Mouse (Mus musculus): ENCODE results near the gene Rapgef6.

- TF ChIP-seq POLR2A (IDR thresholded peaks at IDR 0.05; ENCODE audit: control insufficient read depth, extremely low read depth, insufficient read depth, low read length, poor library complexity) (no peak), CTCF (IDR thresholded peaks at IDR 0.05; ENCODE audit: borderline replicate concordance, control insufficient read depth, extremely low read depth, insufficient read depth, low read length, poor library complexity) (no peak)
Observed at GRCm38 (mm10) chr11:54735114-54735513, 212.5 kb downstream of the Rapgef6 start.

All from thymus, adult 2 months (tissue).